Mouse (Mus musculus) testis, adult 2 months (tissue): ENCODE data around the gene Gm20388. TPM values are rescaled to one million over a fixed set of nuclear protein-coding genes. Genes with fewer than 3 reads are reported as not detected.

Experiments used
- H3K27ac ChIP-seq: fragments of 200-500 bp; 2 replicates; pipeline ENCODE4 v1.5.1; 2012; ENCODE audit warnings: low read depth, low read length; ENCODE audit not compliant: control insufficient read depth, insufficient read depth
- H3K27me3 ChIP-seq: fragments of 200-500 bp; 2 replicates; pipeline ENCODE4 v1.6.1; 2012; ENCODE audit warnings: mild to moderate bottlenecking, low read length, moderate library complexity; ENCODE audit not compliant: control insufficient read depth, insufficient read depth
- H3K36me3 ChIP-seq: fragments of 200-500 bp; 2 replicates; pipeline ENCODE4 v1.6.1; 2012; ENCODE audit warnings: mild to moderate bottlenecking, low read length; ENCODE audit not compliant: control insufficient read depth, insufficient read depth
- H3K4me1 ChIP-seq: fragments of 200-500 bp; 2 replicates; pipeline ENCODE4 v1.6.1; 2012; ENCODE audit warnings: low read length; ENCODE audit not compliant: control insufficient read depth, insufficient read depth
- H3K4me3 ChIP-seq: fragments of 200-500 bp; 2 replicates; pipeline ENCODE4 v1.5.1; 2012; ENCODE audit warnings: low read depth, mild to moderate bottlenecking, low read length, moderate library complexity, mixed read lengths; ENCODE audit not compliant: control insufficient read depth
- CTCF ChIP-seq: fragments of 200-500 bp; IDR thresholded peaks from 2 replicates; pipeline ENCODE4 v1.5.1; 2012; ENCODE audit warnings: low read depth, mild to moderate bottlenecking, inconsistent platforms, low read length, moderate library complexity; ENCODE audit not compliant: control insufficient read depth, insufficient read depth, insufficient replicate concordance
- POLR2A ChIP-seq: fragments of 200-500 bp; IDR thresholded peaks from 2 replicates; pipeline ENCODE4 v1.6.1; 2012; ENCODE audit warnings: low read depth, mild to moderate bottlenecking, inconsistent platforms, low read length, moderate library complexity; ENCODE audit not compliant: control insufficient read depth
- polyA plus RNA-seq: library from polyadenylated mRNA; depleted of rRNA; stranded (reverse); fragments of >200 nt; gene quantifications from 2 replicates; pipeline ENCODE4 v1.2.3, GENCODE M21; 2012

Gm20388 gene
- polyA plus RNA-seq, 1 experiment: 5.6 TPM

- Histone ChIP-seq H3K27me3 (no peaks in the 10 kb centered on the region), H3K4me1 (peaks cover 7% of the 10 kb centered on the region), H3K36me3 (no peaks in the 10 kb centered on the region), H3K27ac (no peak overlapping the region), H3K4me3 (no peak overlapping the region)
- TF ChIP-seq CTCF (no peak), POLR2A (no peak)
Observed at GRCm38 (mm10) chr8:123717516-123718490, 3807.2 kb downstream of the Gm20388 start.

DNA sequence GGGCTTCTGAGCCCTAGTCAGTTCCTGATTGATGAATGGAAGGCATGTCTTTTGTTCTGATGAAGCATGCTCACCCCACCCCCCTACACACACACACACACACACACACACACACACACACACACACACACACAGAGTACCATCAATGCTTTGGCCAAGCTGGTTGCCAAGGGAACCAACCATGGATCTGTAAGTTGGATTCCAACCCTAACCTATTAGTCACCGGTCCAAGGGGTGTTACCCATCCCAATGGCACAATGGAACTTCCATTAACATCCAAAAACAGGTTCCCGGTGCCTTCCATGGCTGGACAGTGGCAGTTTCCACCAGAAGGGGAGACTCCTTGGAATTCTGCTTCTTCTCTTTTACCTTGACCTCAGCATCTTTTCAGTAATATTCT, 3808.1 kb downstream of the Gm20388 start:
- H3K36me3 ChIP-seq: no peaks in the 10 kb centered on the region
- H3K27ac ChIP-seq: no peak overlapping the region
- H3K4me3 ChIP-seq: no peak overlapping the region
- no peak for TF ChIP-seq CTCF
- no peak for TF ChIP-seq POLR2A
- no peaks in the 10 kb centered on the region for H3K27me3 ChIP-seq
- peaks cover 7% of the 10 kb centered on the region for H3K4me1 ChIP-seq

DNA sequence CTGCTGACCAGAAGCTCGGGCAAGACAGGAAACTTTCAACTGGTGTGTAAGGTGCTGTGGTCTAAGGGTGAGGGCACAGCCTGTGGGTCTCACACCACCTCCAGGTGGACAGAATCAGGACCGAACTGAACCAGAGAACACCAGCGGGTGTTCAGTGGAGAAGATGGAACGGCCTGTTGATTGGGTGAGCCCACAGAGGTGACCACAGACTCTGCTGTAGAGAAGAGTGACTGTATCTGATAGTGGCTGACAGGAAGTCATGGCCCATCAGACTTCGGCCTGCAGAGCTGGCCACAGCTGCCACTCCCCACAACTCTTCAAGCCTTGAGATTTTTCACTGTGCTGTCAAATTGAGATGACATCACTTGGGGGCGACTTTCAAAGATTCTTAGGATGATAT, 3808.6 kb downstream of the Gm20388 start:
- H3K4me3 ChIP-seq: no peak overlapping the region
- no peak for TF ChIP-seq POLR2A
- no peak for TF ChIP-seq CTCF
- H3K36me3 ChIP-seq: no peaks in the 10 kb centered on the region
- H3K27me3 ChIP-seq: no peaks in the 10 kb centered on the region
- H3K4me1 ChIP-seq: peaks cover 7% of the 10 kb centered on the region
- H3K27ac ChIP-seq: no peak overlapping the region

DNA sequence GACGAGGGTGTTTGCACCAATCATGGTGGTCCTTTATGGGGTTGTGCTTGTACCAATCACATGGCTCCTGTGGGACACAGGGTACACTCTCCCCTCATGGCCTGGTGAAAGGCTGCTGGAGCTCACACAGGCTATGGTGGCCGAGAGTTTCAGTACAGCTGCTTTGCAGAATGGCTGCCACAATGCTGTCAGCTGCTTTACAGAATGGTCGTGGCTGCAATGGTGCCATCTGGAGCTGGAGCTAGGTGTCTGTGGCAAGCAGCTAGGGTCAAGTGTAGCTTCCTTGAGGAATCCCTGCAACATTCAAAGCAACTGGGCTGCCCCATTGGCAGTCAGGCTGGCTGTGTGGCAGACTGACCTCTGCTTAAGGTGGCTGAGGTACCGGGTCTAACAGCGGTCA, 3809.2 kb downstream of the Gm20388 start:
- TF ChIP-seq CTCF (no peak), POLR2A (no peak)
- Histone ChIP-seq H3K27ac (no peak overlapping the region), H3K36me3 (no peaks in the 10 kb centered on the region), H3K4me1 (peaks cover 7% of the 10 kb centered on the region), H3K27me3 (no peaks in the 10 kb centered on the region), H3K4me3 (no peak overlapping the region)

DNA sequence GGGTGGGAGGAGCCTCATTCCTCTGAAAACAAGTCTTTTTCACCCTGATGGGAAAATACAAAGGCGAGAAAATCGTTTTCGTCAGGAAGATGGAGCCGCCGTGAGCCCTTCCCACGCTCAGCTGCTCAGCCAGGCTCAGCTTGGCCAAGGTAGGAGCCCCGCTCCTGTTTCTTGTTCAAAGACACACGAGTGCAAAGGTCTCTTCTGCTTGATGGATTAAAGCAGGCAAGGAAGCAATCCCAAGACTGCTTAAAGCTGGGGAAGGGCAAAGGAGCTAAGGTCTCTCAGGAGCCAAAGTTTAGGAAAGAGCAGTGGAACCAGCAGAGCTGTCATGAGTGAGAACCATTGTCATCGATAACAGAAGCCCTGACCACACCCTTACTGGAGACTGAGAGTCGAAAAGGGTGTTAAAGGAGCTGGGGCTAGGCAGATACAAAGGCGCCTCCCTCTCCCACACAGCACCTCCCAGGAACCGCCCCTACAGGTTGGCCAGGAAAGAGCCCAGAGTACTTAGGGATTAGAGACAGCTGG, 3809.9 kb downstream of the Gm20388 start:
- H3K4me1 ChIP-seq: peaks cover 5% of the 10 kb centered on the region
- no peaks in the 10 kb centered on the region for H3K36me3 ChIP-seq
- no peak overlapping the region for H3K4me3 ChIP-seq
- no peak overlapping the region for H3K27ac ChIP-seq
- H3K27me3 ChIP-seq: no peaks in the 10 kb centered on the region
- TF ChIP-seq CTCF: no peak
- TF ChIP-seq POLR2A: no peak

- H3K27ac ChIP-seq: no peak overlapping the region
- H3K36me3 ChIP-seq: no peaks in the 10 kb centered on the region
- H3K4me3 ChIP-seq: no peak overlapping the region
- H3K27me3 ChIP-seq: no peaks in the 10 kb centered on the region
- no peak for TF ChIP-seq POLR2A
- no peak for TF ChIP-seq CTCF
- no peaks in the 10 kb centered on the region for H3K4me1 ChIP-seq
Observed at GRCm38 (mm10) chr8:123722245-123722644, 3811.6 kb downstream of the Gm20388 start.

- H3K4me3 ChIP-seq: no peak overlapping the region
- no peaks in the 10 kb centered on the region for H3K4me1 ChIP-seq
- TF ChIP-seq POLR2A: no peak
- TF ChIP-seq CTCF: no peak
Observed at GRCm38 (mm10) chr8:123724752-123725151, 3814.1 kb downstream of the Gm20388 start.

More at GRCm38 (mm10) chr8:123724752-123725151, 3814.1 kb downstream of the Gm20388 start:
- no peaks in the 10 kb centered on the region for H3K36me3 ChIP-seq
- H3K27me3 ChIP-seq: no peaks in the 10 kb centered on the region
- no peak overlapping the region for H3K27ac ChIP-seq
